Mouse (Mus musculus): ENCODE measurements around the gene Cdx2.

Gene Cdx2

GRCm38 (mm10) chr5:147317321-147317720, 10.3 kb upstream of the Cdx2 start:
- DNase-seq (ENCODE audit: low read depth, low spot score) = no peak

DNA sequence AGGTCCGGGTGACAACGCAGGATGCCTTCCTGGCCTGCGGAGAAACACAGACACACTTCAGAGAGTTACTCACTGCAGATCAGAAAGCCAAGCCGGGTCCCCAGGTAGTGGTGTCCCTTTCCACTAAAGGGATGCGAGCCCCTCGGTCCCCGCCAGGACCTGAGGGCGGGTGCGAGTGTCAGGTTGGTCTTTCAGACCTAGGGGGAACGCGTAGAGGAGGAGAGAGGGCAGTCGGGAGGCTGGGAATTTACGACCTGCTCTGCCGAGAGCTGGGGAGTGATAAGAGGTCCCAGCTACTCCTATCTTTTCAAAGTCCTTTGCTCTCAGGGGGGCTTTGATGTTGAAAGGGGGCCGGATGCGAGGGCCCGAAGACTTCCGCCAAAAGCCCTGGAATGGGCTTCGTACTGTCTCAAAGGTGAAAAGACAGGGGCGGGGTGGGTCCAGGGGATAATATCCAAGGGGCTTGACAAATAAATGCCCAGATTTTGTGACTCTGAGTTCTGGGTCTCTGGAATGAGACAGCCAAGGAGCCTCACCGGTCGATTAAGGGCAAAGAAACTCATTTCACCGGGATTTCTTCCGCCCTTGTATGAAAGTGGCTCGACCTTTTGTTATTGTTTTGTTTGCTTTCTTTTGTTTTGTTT, 8.5 kb upstream of the Cdx2 start:
- DNase-seq (ENCODE audit: low read depth, low spot score) = no peak

DNA sequence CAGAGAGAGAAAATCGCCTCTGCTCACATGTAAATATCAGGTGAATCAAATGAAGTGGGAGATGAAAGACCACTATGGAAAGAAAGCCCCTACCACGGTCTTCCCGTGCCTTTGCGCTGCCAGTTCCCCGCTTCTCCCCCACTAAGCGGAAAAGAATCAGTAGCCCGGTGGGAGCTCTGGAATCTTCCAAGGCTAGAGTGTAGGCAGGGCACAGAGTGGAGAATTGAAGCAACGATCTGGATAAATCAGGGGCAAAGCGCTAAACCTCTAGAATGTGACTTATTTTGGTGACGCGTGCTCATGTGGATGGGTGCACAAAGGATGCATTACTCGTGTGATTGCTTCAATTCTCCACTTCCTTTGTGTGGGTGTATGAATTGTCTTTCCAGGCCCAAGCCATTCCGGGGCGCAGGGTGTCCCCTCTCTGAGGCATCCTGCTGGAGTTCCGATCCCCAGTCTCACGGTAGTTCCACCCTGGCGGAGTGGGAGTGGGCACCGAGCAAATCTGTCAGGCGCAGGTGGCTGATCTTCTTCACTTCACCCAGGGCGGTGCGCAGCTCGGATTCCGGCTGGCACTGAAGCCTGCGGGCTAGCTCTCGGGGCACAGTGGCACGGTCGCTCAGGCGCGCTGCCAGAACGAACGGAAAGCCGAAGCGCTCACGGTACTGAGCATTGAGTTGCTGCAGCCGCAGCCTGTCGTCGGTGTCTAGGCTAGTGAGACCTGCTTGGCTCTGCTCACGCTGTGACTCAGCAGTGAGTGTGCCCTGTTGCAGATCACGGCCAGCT, 7.8 kb upstream of the Cdx2 start:
- DNase-seq (ENCODE audit: low read depth, low spot score) = no peak

- no peak for DNase-seq (ENCODE audit: low read depth, low spot score)
Observed at GRCm38 (mm10) chr5:147312830-147313685, 6.0 kb upstream of the Cdx2 start.

DNA sequence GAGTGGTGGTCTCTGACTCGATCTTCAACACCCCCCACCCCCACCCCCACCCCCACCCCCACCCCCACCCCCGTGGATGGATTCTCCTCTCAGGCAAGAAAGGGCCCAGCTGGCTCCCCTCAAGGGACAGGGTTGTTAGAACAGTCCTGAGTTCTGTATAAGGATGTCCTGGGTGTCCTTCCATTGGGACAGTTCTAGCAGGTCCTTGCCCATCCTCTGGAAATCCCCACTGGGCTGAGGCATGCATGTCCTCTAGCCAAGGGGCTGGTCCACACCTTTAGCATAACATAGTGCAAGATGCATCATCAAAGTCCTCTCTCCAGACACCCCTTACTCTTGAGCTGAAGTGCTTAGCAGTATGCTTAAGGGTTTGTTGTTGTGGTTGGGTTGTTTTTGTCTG, 2.7 kb upstream of the Cdx2 start:
- DNase-seq (ENCODE audit: low read depth, low spot score) = no peak

DNA sequence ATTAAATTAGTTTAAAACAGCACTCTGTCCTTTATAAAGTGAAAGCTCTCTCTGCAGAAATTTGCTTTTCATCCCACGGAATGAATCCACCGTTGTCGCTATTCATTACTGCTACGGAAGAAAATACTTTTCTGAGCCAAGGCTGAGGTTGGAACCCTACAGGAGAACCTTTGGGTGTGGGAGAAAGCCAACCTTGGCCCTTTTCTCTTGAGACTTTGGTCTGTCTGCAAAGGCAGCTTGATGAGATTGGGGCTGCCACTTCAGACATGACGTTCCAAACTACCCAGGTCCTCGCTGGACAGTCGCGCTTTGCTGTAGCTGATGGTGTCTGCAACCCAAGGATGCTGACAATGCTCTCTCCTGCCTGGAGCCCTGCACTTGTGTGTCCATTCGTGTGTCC, 1.4 kb upstream of the Cdx2 start:
- DNase-seq (ENCODE audit: low read depth, low spot score) = no peak

- DNase-seq (ENCODE audit: low read depth, low spot score) = no peak
Observed at GRCm38 (mm10) chr5:147307398-147307785, 322 bp upstream of the Cdx2 start.

DNA sequence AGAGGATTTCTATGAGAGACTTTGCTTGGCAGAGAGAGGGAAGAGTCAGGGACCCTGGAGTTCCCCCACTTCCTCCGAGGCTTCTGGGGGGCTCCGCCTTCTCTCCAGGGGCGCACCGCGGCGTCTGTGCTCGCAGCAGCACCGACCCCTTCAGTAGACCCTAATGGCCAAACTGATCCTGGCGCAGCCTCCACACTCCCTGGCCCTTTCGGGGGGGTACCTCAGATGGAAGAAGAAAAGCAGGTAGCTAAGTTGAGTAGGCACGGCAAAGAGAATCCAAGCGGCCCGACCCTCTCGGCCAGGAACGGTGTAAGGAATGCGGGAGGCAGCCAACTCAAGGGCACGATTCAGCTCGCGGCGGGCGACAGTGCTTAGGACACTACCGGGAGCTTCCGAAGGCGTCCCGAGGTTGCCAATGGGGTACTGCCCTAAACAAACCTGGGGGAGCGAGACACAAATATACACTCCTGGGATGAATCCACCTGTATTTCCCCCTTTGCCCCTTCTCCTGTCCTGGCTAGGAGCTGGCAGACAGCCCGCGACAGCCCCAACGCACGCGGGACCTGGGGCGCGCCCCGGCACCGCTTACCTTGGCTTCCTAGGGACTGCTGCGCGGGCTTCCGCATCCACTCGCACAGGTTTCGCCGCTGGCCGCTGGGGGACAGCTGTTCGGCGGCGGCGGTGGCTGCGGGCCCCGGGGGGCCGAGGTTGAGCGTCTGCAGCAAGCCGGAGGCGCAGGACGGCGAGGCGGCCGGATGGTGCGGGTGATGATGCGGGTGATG, 1.0 kb downstream of the Cdx2 start:
- DNase-seq (ENCODE audit: low read depth, low spot score) = no peak

GRCm38 (mm10) chr5:147305166-147305565, 1.9 kb downstream of the Cdx2 start:
- no peak for DNase-seq (ENCODE audit: low read depth, low spot score)

DNA sequence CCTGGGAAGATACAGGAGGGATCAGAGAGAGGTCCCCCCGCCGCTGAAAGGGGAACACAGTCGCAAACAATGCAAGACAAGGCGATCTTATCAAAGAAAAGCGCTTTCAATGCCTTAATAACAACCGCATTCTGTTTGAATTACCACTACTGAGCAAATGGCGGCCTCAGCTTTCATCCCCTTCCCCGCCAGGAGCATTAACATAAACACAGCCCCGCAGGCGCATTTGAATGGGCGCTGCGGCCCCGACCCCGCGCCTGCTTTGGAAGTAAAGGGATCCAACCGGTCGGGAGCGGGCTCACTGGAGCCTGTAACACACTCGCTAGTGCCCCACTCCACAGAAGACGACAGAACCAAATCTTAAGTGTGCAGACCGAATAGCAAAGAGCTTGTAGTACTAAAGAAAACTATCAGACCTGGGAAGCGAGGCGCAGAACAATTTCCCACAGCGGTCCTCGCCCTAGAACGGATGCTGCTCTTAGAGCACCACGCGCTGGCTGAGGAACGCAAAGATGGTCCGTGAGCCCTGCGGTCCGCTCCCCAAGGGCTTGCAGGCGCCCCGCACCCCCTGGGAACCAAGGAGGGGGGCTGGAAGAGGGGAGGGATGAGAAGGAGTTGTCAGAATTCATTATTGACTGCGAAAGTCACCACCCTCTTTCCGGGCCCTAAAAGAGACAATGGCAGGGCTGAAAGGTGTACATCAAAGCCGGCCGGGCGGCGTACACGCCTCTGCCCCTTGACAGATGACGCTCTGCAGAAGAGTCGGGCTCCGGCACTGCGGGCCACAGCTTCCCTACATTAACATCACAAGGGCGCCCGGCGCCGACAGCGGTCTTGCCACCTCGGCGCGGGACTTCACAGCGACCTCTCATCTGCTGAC, 2.6 kb downstream of the Cdx2 start:
- DNase-seq (ENCODE audit: low read depth, low spot score) = no peak

DNA sequence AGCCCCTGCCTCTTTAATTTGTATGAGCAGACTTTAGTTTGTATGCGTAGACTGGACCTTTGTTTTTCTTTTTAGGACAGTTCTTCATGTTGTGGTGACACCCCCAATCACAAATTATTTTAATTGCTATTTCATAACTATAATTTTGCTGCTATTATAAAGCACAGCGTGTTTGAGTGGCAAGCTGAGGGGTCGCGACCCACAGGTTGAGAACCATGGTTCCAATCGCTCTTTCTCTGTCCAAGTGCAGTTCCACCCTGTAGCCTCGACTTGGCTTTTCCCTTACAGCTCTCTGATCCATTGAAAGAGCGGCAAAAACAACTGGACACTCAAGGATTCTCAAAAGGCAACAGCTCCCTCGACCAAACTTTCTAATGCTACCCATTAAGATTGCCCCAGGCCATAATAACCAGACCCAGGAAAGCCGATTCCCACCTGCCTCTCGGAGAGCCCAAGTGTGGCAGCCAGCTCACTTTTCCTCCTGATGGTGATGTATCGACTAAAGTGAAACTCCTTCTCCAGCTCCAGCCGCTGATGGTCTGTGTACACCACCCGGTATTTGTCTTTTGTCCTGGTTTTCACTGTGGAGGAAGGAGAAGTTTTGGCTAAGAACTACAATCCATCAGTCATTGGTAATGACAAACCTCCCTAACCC, 4.2 kb downstream of the Cdx2 start:
- DNase-seq (ENCODE audit: low read depth, low spot score) = no peak

DNA sequence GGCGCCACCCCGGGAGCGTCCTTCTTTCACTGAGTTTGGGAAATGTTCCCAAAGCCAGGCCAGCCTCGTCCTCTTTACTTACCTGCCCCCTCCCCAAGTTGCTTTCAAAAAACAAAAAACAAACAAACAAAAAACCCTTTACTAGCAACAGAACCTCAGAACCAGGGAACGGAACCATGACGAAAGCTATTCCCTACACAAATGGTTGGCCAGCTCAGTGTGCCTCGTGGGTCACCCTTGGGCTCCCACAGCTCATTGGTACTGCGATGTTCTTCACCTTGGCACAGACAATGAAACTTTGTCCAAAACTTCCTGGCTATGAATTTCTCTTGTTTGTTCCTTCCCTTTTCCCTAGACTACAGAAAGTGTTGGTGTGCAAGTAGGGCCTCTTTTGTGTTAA, 4.9 kb downstream of the Cdx2 start:
- DNase-seq (ENCODE audit: low read depth, low spot score) = no peak

GRCm38 (mm10) chr5:147301781-147302070, 5.3 kb downstream of the Cdx2 start:
- DNase-seq (ENCODE audit: low read depth, low spot score) = no peak

GRCm38 (mm10) chr5:147300917-147301780, 5.9 kb downstream of the Cdx2 start:
- no peak for DNase-seq (ENCODE audit: low read depth, low spot score)

- no peak for DNase-seq (ENCODE audit: low read depth, low spot score)
Observed at GRCm38 (mm10) chr5:147300001-147300363, 7.1 kb downstream of the Cdx2 start.

DNA sequence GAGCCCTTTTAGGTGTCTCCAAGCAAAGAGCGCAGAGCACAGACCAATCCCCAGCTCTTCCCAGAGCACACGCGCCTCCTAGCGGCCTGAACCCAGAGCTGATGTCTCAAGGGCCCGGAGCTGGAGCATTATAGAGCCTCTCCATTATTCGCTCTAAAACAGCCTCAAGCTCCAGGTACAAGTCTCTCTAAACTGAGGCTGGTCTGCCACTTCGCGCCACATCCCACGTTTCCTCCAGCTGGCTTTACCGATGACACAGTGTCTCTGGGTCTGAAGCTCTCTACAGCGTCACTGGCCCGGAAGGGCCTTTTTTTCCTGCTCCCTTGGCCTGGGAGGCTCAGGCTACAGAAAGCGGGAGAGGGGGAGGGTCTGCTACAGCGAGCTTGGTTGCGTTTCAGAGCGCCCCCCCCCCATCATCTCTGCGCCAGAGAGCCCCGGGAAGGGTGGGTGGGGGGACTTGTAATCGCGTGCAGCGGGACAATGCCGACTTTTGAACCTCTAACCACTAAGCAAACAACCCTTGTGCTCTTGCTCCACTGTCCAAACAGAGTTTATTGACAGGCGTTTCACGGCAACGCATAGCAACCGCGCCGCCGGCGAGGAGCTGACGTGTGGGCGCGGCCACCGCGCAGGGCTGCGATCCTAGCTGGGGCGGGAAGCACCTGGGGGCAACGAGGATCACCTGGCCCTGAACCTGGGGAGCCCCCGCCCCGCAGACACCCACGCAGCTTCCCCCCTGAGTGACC, 7.6 kb downstream of the Cdx2 start:
- DNase-seq (ENCODE audit: low read depth, low spot score) = no peak

DNA sequence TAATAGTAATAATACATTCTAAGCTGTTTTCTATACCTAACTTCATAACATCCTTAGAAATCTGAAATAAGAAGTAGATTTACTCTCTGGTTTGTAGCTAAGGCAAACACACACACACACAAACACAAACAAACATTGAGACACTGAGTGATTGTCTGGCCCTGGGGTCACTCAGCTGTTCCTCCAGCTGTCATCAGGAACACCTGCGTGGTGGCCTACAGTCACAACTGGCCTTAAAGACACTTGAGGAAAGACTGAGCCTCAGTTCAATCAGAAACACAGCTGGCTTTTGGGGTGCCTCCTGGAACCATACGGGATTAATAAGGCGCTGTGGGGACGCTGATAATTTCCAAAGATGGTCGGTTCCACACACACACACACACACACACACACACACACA, 9.8 kb downstream of the Cdx2 start:
- no peak for DNase-seq (ENCODE audit: low read depth, low spot score)

DNA sequence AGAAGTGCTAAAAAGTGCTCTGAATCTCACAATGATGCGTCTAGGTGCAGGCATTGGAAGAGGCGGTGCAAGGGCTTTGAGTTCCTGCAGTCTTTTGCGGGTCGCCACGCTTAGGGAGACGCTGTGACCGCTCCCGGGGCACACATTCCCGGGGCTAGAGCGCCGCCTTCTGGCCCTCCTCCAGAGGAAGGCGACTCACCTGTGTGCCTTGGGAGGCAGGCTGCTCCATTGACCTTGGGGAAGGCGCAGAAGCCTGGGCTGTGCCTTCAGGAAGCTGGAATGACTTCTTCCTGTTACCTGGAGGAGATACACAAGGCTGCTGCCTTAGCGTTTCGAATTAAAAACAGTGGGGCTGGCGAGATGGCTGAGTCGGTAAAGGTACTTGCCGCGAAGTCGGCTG, 12.9 kb downstream of the Cdx2 start:
- DNase-seq (ENCODE audit: low read depth, low spot score) = no peak
